Mouse (Mus musculus) erythroblast, embryonic 14.5 days (primary cell): ENCODE data around the gene Tnip3.

Experiments
- GATA1 ChIP-seq: IDR thresholded peaks from 2 replicates; pipeline ENCODE4 v1.6.1; 2012; ENCODE audit warnings: low read length, inconsistent platforms, mixed read lengths
- TAL1 ChIP-seq: IDR thresholded peaks from 3 replicates; pipeline ENCODE4 v1.6.1; 2012; ENCODE audit warnings: low read length, inconsistent platforms, mixed read lengths

DNA sequence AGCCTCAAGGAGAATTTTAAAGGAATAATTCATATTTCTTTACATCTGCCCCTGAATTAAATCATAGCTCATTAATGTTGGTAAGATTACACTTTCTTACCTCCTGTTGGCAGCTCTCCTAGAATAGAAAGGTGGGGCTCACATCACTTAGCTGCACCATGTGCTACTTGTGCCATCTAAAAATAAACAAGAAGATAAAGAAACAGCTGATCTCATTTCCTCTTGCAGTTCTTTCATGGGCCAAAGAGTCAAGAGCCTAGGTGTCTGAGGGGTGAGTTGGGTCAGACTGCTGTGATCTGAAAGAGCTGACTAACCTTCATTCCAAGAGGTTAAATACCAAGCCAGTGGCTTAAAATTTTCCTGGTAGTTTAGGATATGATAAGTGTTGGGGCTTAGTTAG is 86.7 kb downstream of the Tnip3 start:
- TF ChIP-seq GATA1 (no peak), TAL1 (no peak)
